Mouse (Mus musculus): ENCODE results near the gene Oxt.

DNA sequence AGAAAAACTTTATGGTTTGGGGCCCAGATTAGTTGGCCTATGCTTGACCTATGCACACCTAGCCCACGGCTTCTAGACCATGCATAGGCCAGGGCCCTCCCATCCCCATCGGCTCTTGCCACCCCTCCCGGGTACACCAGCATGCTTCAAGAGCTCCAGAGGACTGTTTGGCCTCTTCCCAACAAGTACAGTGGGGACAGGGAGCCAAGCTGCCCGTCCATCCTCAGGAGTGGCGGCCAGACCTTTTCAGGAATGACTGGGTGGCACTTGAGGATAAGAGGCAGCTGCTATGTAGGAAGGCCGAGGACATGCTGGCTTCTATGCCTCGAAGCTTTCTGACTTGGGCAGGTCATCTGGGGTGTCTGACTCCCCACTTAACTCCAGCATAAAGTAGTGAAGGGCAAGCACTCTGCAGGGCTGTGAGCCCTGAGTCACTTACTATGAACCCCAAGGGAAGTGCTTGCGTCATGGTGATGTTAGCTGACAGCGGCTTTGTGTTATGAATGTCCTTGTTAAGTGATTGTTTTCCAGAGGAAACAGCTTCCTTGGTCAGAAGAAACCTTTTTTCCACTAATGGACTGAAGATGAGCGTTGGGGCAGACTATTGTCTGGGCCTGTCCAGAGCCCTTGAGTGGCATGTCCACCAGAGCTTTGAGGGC, 8.1 kb downstream of the Oxt start:
- TF ChIP-seq HCFC1 (IDR thresholded peaks at IDR 0.05; ENCODE audit: borderline replicate concordance, insufficient read depth, low read length): no peak
- no peak for TF ChIP-seq ZNF384 (IDR thresholded peaks at IDR 0.05; ENCODE audit: low read depth, low read length)
- no peak for TF ChIP-seq MAFK (IDR thresholded peaks at IDR 0.05; ENCODE audit: insufficient read depth, low read depth, low read length)

Data from ES-E14 (cell line).